Mouse (Mus musculus) splenic B cell, adult 2 months (primary cell): ENCODE data around the gene Tmem150a.

ENCODE experiments used
- DNase-seq: peaks from one replicate; pipeline ENCODE4 v3.0.0-alpha.2; 2011; ENCODE audit warnings: low read depth, low spot score
- H3K27me3 ChIP-seq: 2 replicates; pipeline ENCODE4 v1.6.1; 2012; ENCODE audit warnings: mild to moderate bottlenecking, low read length, moderate library complexity, mixed read lengths; ENCODE audit not compliant: control insufficient read depth, poor library complexity, insufficient read depth, severe bottlenecking
- H3K36me3 ChIP-seq: 2 replicates; pipeline ENCODE4 v1.6.1; 2012; ENCODE audit warnings: mild to moderate bottlenecking, low read length, moderate library complexity, mixed read lengths; ENCODE audit not compliant: control insufficient read depth, poor library complexity, insufficient read depth, severe bottlenecking

The Tmem150a gene

DNA sequence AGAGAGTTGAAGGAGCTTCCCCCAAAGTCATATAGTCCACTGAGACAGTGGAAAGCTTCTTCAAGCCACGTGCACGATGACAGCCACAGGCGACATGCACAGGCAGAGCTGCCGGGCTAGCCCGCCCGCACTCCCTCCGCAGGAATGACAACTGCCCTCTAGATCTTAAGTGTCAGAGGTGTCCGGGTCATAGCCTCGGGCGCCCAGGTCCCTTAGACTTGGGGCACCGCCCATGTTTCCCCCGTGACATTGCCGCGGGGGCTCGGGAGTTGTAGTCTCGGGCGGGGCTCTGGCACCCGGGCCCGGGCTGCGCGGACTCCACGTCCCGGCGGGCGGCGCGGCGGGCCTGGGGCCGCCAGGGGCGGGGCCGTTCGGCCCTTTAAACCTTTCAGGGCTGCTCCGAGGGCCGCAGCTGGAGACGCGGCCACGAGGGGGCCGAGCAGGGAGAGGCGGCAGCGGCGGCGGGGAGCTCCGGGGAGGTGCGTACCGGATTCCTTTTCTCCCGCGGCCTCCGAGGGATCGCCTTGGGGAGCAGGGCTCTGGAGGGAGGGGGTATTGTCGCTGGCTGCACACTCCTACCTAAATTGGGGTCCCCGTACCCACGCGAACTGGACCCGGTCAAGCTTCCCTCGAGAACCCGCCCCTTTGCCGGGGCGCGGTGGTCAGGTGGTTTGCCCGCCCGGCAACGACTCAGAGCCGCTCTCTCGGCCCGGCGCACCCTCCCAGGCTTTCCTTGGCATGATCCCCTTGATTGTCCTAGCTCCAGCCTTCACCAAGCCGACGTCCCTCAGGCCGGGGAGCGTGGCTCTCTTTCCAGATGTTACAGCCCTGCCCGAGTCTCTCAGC, at the start of gene Tmem150a:
Gene Tmem150a, plus strand, starts transcription at position 382 of the 846 bp plus-strand sequence.
- no peaks in the 10 kb centered on the region for H3K27me3 ChIP-seq
- peak; percentile 69 for DNase-seq

DNA sequence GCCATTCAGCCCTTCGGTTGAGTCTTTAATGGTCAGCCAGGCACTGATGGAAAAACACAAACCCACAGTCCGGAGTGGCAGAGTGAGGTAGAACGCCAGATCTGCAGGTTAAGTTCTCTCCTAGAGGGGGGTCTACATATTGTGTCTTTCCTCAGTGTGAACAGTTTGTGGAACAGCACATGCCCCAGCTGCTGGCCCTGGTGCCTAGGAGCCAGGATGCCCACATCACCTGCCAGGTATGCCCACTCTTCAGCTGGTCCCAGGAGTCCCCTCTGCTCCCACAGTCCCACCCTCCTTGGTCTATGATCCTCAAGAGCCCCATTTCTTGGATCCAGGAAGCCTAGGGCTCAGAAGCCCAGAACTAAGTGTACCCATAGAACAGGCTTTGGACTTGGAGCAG, 43.0 kb upstream of the Tmem150a start:
- Histone ChIP-seq H3K27me3 (no peaks in the 10 kb centered on the region), H3K36me3 (no peaks in the 10 kb centered on the region)
- no peak for DNase-seq

More for the DNA sequence above, at the start of gene Tmem150a:
- H3K36me3 ChIP-seq, result peaks cover 2% of the 10 kb centered on the region; the same call in 1 of the 2 replicates

- DNase-seq, result no peak
- Histone ChIP-seq H3K27me3 (no peaks in the 10 kb centered on the region), H3K36me3 (no peaks in the 10 kb centered on the region; the same call in 1 of the 2 replicates)
Observed at GRCm38 (mm10) chr6:72313124-72313867, 42.0 kb upstream of the Tmem150a start.

DNA sequence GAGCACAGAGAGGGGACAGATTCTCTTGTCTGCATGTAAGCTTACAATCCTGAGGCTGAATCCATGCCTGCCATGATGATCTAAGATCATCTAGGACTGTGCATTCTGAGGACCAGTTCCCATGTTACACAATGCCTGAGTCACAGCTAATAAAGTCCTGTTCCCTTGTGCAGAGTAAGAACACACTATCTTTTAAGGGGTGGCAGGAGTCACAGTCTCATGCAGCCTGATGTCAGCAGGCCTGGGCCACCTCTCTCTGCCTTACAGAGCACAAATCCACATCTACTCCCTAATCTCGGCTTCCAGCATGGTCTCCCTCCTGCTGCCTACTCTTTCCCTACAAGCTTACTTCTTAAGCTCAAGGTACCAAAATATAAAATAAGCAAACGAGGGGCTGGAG, 39.9 kb upstream of the Tmem150a start:
- H3K27me3 ChIP-seq, result no peaks in the 10 kb centered on the region
- no peak for DNase-seq
- peaks cover 6% of the 10 kb centered on the region for H3K36me3 ChIP-seq

- DNase-seq, result no peak
- no peaks in the 10 kb centered on the region for H3K27me3 ChIP-seq
Observed at GRCm38 (mm10) chr6:72316044-72316443, 39.2 kb upstream of the Tmem150a start.

GRCm38 (mm10) chr6:72318440-72318839, 36.8 kb upstream of the Tmem150a start:
- Histone ChIP-seq H3K27me3 (no peaks in the 10 kb centered on the region), H3K36me3 (peaks cover 8% of the 10 kb centered on the region)
- DNase-seq, result no peak

More at GRCm38 (mm10) chr6:72316044-72316443, 39.2 kb upstream of the Tmem150a start:
- peaks cover 7% of the 10 kb centered on the region for H3K36me3 ChIP-seq

GRCm38 (mm10) chr6:72319019-72319418, 36.2 kb upstream of the Tmem150a start:
- Histone ChIP-seq H3K36me3 (peaks cover 11% of the 10 kb centered on the region), H3K27me3 (no peaks in the 10 kb centered on the region)
- peak; percentile 48 for DNase-seq

- peaks cover 18% of the 10 kb centered on the region for H3K36me3 ChIP-seq
- DNase-seq, result no peak
- H3K27me3 ChIP-seq, result no peaks in the 10 kb centered on the region
Observed at GRCm38 (mm10) chr6:72322936-72323335, 32.3 kb upstream of the Tmem150a start.

DNA sequence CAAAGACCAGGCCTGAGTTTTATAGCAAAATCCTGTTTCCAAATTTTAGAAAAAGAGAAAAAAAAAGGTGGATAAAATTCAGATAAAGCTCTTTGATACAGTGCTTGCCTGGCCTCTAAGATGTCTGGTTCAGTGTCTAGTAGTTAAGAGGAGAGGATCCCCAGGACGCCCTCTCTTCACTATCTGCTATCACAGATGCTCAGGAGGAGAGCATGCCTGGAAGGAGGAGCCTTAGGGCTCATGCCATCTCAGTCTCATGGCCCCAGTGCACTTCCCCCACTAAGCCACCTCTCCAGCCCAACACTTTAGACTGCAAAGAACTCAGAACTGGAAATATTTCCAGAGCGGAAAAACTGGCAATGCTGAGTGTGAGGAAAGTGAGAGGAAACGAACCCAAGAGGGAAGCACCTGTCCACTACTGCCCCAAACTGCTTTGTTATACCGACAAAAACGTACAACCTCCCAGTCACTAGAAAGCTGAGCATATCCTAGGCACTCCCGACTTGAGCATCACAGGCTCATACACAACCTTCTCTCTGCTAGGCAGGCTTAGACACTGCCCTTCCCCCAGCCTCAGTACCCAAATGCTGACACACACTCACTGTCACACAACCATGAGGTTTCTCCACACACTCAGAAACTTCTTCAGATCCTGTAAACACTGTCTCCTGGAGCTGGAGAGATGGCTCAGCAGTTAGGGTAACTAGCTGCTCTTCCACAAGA, 31.3 kb upstream of the Tmem150a start:
- DNase-seq, result no peak
- peaks cover 22% of the 10 kb centered on the region for H3K36me3 ChIP-seq
- H3K27me3 ChIP-seq, result no peaks in the 10 kb centered on the region

DNA sequence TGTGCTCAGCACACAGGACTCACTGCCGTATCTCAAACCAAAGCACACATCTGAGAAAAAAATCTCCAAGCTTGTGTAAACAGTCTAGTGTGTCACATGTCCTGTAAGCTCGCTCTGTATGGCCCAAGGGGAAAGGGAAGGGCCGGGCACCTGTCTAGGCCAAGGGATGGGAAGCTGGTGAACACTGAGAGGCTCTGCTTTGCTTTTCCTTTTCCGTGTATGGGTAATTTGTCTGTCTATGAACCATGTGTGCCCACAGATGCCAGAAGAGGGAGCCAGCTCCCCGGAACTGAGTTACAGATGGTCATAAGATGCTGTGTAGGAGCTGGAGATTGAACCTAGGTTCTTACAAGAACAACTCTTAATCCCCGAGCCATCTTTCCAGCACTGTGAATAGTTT, 29.0 kb upstream of the Tmem150a start:
- H3K36me3 ChIP-seq, result peaks cover 19% of the 10 kb centered on the region
- peak; percentile 63 for DNase-seq
- no peaks in the 10 kb centered on the region for H3K27me3 ChIP-seq

DNA sequence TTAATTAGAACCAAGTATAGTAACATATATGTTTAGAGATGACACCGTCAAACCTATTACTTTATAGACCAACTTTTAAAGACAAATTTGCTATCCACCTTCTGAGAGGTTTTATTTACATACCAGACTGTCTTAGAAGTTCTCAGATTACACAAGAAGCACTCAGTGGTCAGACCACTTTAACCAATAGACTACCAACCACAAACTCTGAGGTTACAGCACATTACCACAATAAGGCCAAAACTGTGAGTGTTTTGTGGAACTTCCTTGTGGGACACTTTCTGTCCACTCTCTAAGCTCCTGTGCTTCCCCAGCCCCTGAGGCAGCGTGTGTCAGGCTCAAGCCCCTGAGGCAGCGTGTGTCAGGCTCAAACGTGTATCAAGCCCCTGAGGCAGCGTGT, 26.2 kb upstream of the Tmem150a start:
- peaks cover 21% of the 10 kb centered on the region for H3K36me3 ChIP-seq
- no peak for DNase-seq
- H3K27me3 ChIP-seq, result no peaks in the 10 kb centered on the region

- Histone ChIP-seq H3K27me3 (no peaks in the 10 kb centered on the region), H3K36me3 (peaks cover 22% of the 10 kb centered on the region)
- no peak for DNase-seq
Observed at GRCm38 (mm10) chr6:72330133-72330532, 25.1 kb upstream of the Tmem150a start.

- no peak for DNase-seq
- H3K27me3 ChIP-seq, result no peaks in the 10 kb centered on the region
- peaks cover 24% of the 10 kb centered on the region for H3K36me3 ChIP-seq
Observed at GRCm38 (mm10) chr6:72333111-72333510, 22.1 kb upstream of the Tmem150a start.

GRCm38 (mm10) chr6:72340481-72340880, 14.8 kb upstream of the Tmem150a start:
- DNase-seq, result no peak
- Histone ChIP-seq H3K36me3 (peaks cover 11% of the 10 kb centered on the region), H3K27me3 (no peaks in the 10 kb centered on the region)
